30 mouse cellular contexts compared by ENCODE assay signal in the genomic region with DNA sequence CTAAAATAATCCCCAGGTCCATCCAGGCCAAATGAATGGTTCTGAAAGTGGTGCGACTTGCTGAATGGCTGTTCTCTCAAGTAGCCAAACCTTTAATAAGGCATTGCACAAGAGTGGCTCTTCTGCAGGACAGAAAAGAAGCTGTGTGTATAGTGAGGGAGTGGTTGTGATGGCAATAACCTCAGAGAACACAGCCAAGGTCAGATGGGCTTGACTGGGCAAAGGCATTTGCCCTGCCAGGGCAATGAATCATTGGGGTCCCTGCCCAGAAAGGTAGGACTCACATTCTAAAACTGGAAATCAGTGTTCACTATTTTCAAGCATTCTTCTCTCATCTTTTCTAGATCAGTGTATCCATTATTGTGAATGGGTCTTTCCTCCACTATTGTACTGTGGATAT.
DNase-seq lines count a peak whose midpoint lies in the region; ATAC-seq and TF ChIP-seq lines count a peak whose summit lies in the region.
"Had no signal": no experiment of that assay in that cellular context is flagged by ENCODE, and none has a peak within 500 bp of the region (broad histone marks: within the 10 kb centered on the region; RNA-seq: fewer than 3 reads in every experiment).

No protein-coding gene starts in this region.

- WGBS in hindbrain, embryonic 13.5 days = 94% methylated on average over 1 of the region's 1 CpGs
- WGBS in liver, embryonic 12.5 days (ENCODE audit: insufficient replicate concordance) = 78% methylated on average over 1 of the region's 1 CpGs
- WGBS in kidney, adult 2 months = 98% methylated on average over 1 of the region's 1 CpGs

- no peak overlapping the region for H3K9ac ChIP-seq in hindbrain, embryonic 13.5 days
- no peak overlapping the region for H3K9ac ChIP-seq in liver, embryonic 12.5 days
- H3K9ac ChIP-seq: embryonic facial prominence, embryonic 13.5 days; forebrain, embryonic 13.5 days; heart, embryonic 13.5 days; hindbrain, embryonic 15.5 days had no signal

- DNase-seq in adrenal gland, adult 2 months = peak; percentile 45
- DNase-seq in adrenal gland, adult 18-20 months (ENCODE audit: low spot score in 2 of 2) = no peak
- peak; percentile 25 for DNase-seq in Patski (ENCODE audit: low read depth, low spot score)
- peak; percentile 11 for DNase-seq in adrenal gland, postnatal 14 days
- DNase-seq in kidney, adult 2 months = no peak
- DNase-seq: B cell, adult 2 months; cerebellum, adult 11-12 months; cerebellum, adult 8-10 months; cerebellum, postnatal 10 days; cerebellum, postnatal 36 days; embryo, embryonic 11 days; gastrocnemius, postnatal 10 days; gastrocnemius, postnatal 36 days; heart, adult 2 months; heart, postnatal 14 days; heart, postnatal 4 days had no signal

- no peaks in the 10 kb centered on the region for H3K4me1 ChIP-seq in hindbrain, embryonic 13.5 days (replicated peaks)
- H3K4me1 ChIP-seq in liver, embryonic 12.5 days = no peaks in the 10 kb centered on the region
- H3K4me1 ChIP-seq in kidney, adult 2 months (ENCODE audit: control insufficient read depth, insufficient read depth, low read length) = no peaks in the 10 kb centered on the region
- H3K4me1 ChIP-seq: embryonic facial prominence, embryonic 10.5 days; embryonic facial prominence, embryonic 13.5 days; forebrain, embryonic 13.5 days; heart, embryonic 10.5 days; heart, embryonic 13.5 days; hindbrain, embryonic 15.5 days had no signal

- POLR2A ChIA-PET in Patski (lab: Charles Lee) = no interaction called here

- H3K4me2 ChIP-seq in hindbrain, embryonic 13.5 days = no peak overlapping the region
- H3K4me2 ChIP-seq in liver, embryonic 12.5 days = no peak overlapping the region
- H3K4me2 ChIP-seq: embryonic facial prominence, embryonic 13.5 days; forebrain, embryonic 13.5 days; heart, embryonic 13.5 days; hindbrain, embryonic 15.5 days had no signal

- no peak overlapping the region for H3K4me3 ChIP-seq in hindbrain, embryonic 13.5 days
- H3K4me3 ChIP-seq in liver, embryonic 12.5 days = no peak overlapping the region
- H3K4me3 ChIP-seq in kidney, adult 2 months (ENCODE audit: insufficient read depth, low read depth, low read length) = no peak overlapping the region
- H3K4me3 ChIP-seq: embryonic facial prominence, embryonic 10.5 days; embryonic facial prominence, embryonic 13.5 days; erythroblast, embryonic 14.5 days; forebrain, embryonic 13.5 days; heart, adult 2 months; heart, embryonic 10.5 days; heart, embryonic 13.5 days; hindbrain, embryonic 15.5 days had no signal

- no peak for TF ChIP-seq POLR2A in kidney, adult 2 months (IDR thresholded peaks at IDR 0.05; ENCODE audit: low read depth, low read length)

- no peak overlapping the region for H3K27ac ChIP-seq in hindbrain, embryonic 13.5 days
- H3K27ac ChIP-seq in liver, embryonic 12.5 days = no peak overlapping the region
- no peak overlapping the region for H3K27ac ChIP-seq in kidney, adult 2 months (ENCODE audit: insufficient read depth, low read depth, low read length)
- H3K27ac ChIP-seq: embryonic facial prominence, embryonic 10.5 days; embryonic facial prominence, embryonic 13.5 days; forebrain, embryonic 13.5 days; heart, adult 2 months; heart, embryonic 10.5 days; heart, embryonic 13.5 days; hindbrain, embryonic 15.5 days had no signal

- ATAC-seq in Patski = peak; percentile 60
- ATAC-seq in hindbrain, embryonic 13.5 days (ENCODE audit: low FRiP score) = no peak
- no peak for ATAC-seq in liver, embryonic 12.5 days
- ATAC-seq: activated CD4-positive, CD25-positive, alpha-beta regulatory T cell, adult 4 months; forebrain, embryonic 13.5 days; forebrain, embryonic 16.5 days; intestine, postnatal 0 days had no signal

- CTCF ChIA-PET in Patski (lab: Charles Lee) = no interaction called here

- no peaks in the 10 kb centered on the region for H3K36me3 ChIP-seq in hindbrain, embryonic 13.5 days
- H3K36me3 ChIP-seq in liver, embryonic 12.5 days = no peaks in the 10 kb centered on the region
- no peaks in the 10 kb centered on the region for H3K36me3 ChIP-seq in kidney, adult 2 months (ENCODE audit: control insufficient read depth, insufficient read depth, low read length)
- H3K36me3 ChIP-seq: embryonic facial prominence, embryonic 10.5 days; embryonic facial prominence, embryonic 13.5 days; G1E; heart, embryonic 10.5 days; heart, embryonic 13.5 days; hindbrain, embryonic 15.5 days had no signal

- no peaks in the 10 kb centered on the region for H3K27me3 ChIP-seq in Patski
- H3K27me3 ChIP-seq in hindbrain, embryonic 13.5 days = no peaks in the 10 kb centered on the region
- no peaks in the 10 kb centered on the region for H3K27me3 ChIP-seq in liver, embryonic 12.5 days (replicated peaks)
- no peaks in the 10 kb centered on the region for H3K27me3 ChIP-seq in kidney, adult 2 months (replicated peaks; ENCODE audit: control insufficient read depth, insufficient read depth, low read length)
- H3K27me3 ChIP-seq: CH12.LX; embryonic facial prominence, embryonic 13.5 days; forebrain, embryonic 13.5 days; heart, embryonic 13.5 days; hindbrain, embryonic 15.5 days had no signal

- H3K9me3 ChIP-seq in hindbrain, embryonic 13.5 days = no peaks in the 10 kb centered on the region
- no peaks in the 10 kb centered on the region; the same call in 1 of the 2 replicates for H3K9me3 ChIP-seq in liver, embryonic 12.5 days (replicated peaks)
- H3K9me3 ChIP-seq: embryonic facial prominence, embryonic 10.5 days; embryonic facial prominence, embryonic 13.5 days; forebrain, embryonic 13.5 days; G1E; heart, embryonic 10.5 days; heart, embryonic 13.5 days; hindbrain, embryonic 15.5 days had no signal

- TF ChIP-seq CTCF in Patski (IDR thresholded peaks at IDR 0.05) = no peak
- TF ChIP-seq CTCF in kidney, adult 2 months (conservative IDR thresholded peaks at IDR 0.05; ENCODE audit: insufficient read depth, insufficient read length, low read depth, low read length) = no peak

- in situ Hi-C loops in Patski (cut with MboI; ENCODE audit: low pct_unique_long_range_greater_than_20kb) = no loop called here

Comparison
In these comparisons a context has a peak if more than half of its experiments do, and no peak if none do; other contexts are left out.
1. DNase-seq: peak in adrenal gland, adult 2 months (single experiment), Patski (single experiment) and adrenal gland, postnatal 14 days (single experiment); none in adrenal gland, adult 18-20 months (0 of 2) and kidney, adult 2 months (single experiment).